Mouse (Mus musculus) layer of hippocampus, adult 18-20 months (tissue): ENCODE data around the gene Ppp1r1c. TPM values are rescaled to one million over a fixed set of nuclear protein-coding genes. Genes with fewer than 3 reads are reported as not detected.
A peak's percentile ranks its signal among the peaks of the same experiment; 100 is the strongest.

Experiments
- DNase-seq, 2 experiments: peaks; one replicate each; pipeline ENCODE4 v3.0.0; 2022; ENCODE audit warnings: low spot score in 2 of 2
- total RNA-seq, 2 experiments: library from RNA; stranded (reverse); gene quantifications; 2 replicates each; pipeline ENCODE4 v1.2.3; 2021

Gene Ppp1r1c
- total RNA-seq, 2 experiments from 2014 or later, result 0.10 TPM; not detected in 1

- no peak for DNase-seq
These were observed 34.4 kb downstream of the Ppp1r1c start for GRCm38 (mm10) chr2:79741966-79742365.

- no peak for DNase-seq
These were observed 36.6 kb downstream of the Ppp1r1c start for GRCm38 (mm10) chr2:79744164-79744563.

GRCm38 (mm10) chr2:79751685-79752084 lies 44.1 kb downstream of the Ppp1r1c start:
- DNase-seq, result no peak

GRCm38 (mm10) chr2:79760018-79760417 lies 52.4 kb downstream of the Ppp1r1c start:
- peak; percentile 19 to 36 for DNase-seq

- DNase-seq, result no peak
These were observed 55.3 kb downstream of the Ppp1r1c start for GRCm38 (mm10) chr2:79762723-79763388.

GRCm38 (mm10) chr2:79765032-79765431 lies 57.5 kb downstream of the Ppp1r1c start:
- no peak for DNase-seq

- DNase-seq, result no peak
These were observed 58.1 kb downstream of the Ppp1r1c start for GRCm38 (mm10) chr2:79765723-79766122.

GRCm38 (mm10) chr2:79768625-79769024 lies 61.0 kb downstream of the Ppp1r1c start:
- no peak for DNase-seq

GRCm38 (mm10) chr2:79770307-79770706 lies 62.7 kb downstream of the Ppp1r1c start:
- no peak for DNase-seq

GRCm38 (mm10) chr2:79774372-79774771 lies 66.8 kb downstream of the Ppp1r1c start:
- DNase-seq, result peak; percentile 30 to 89

GRCm38 (mm10) chr2:79777801-79778200 lies 70.2 kb downstream of the Ppp1r1c start:
- DNase-seq, result no peak

GRCm38 (mm10) chr2:79780772-79781171 lies 73.2 kb downstream of the Ppp1r1c start:
- no peak for DNase-seq

GRCm38 (mm10) chr2:79785541-79786134 lies 78.1 kb downstream of the Ppp1r1c start:
- DNase-seq, result no peak

- DNase-seq, result no peak
These were observed 78.9 kb downstream of the Ppp1r1c start for GRCm38 (mm10) chr2:79786467-79786866.

GRCm38 (mm10) chr2:79793186-79793585 lies 85.6 kb downstream of the Ppp1r1c start:
- no peak for DNase-seq

GRCm38 (mm10) chr2:79797444-79797843 lies 89.9 kb downstream of the Ppp1r1c start:
- DNase-seq, result no peak

- no peak for DNase-seq
These were observed 91.0 kb downstream of the Ppp1r1c start for GRCm38 (mm10) chr2:79798627-79799026.

- no peak for DNase-seq
These were observed 108.3 kb downstream of the Ppp1r1c start for GRCm38 (mm10) chr2:79815708-79816484.

- no peak for DNase-seq
These were observed 112.0 kb downstream of the Ppp1r1c start for GRCm38 (mm10) chr2:79819543-79819942.

- no peak for DNase-seq
These were observed 118.3 kb downstream of the Ppp1r1c start for GRCm38 (mm10) chr2:79825853-79826252.

GRCm38 (mm10) chr2:79839090-79839489 lies 131.5 kb downstream of the Ppp1r1c start:
- DNase-seq, result no peak

GRCm38 (mm10) chr2:79839513-79839912 lies 131.9 kb downstream of the Ppp1r1c start:
- no peak for DNase-seq
